Mouse (Mus musculus): ENCODE data around the gene Kcnh1. TPM values are rescaled to one million over a fixed set of nuclear protein-coding genes. Genes with fewer than 3 reads are reported as not detected.

Kcnh1 gene
- total RNA-seq, 2 experiments from 2014 or later: 0.07 to 0.19 TPM

Other genes starting within 250 kb of the Kcnh1 start
- gene Rd3, start 213.4 kb upstream of the Kcnh1 start, total RNA-seq (2021): under 1 TPM in 1 of 2 experiments, not detected in 1; 0.17 TPM
- gene Traf5, start 98.2 kb upstream of the Kcnh1 start, total RNA-seq (2021): 1 to 10 TPM; 2.8 to 9.7 TPM
- gene Rcor3, start 52.7 kb upstream of the Kcnh1 start, total RNA-seq (2021): 10 to 100 TPM; 19.7 to 20.6 TPM

All from adrenal gland, adult 18-20 months (tissue).